Mouse (Mus musculus) kidney, adult 2 months (tissue): ENCODE measurements at regions not wholly inside any gene's neighbourhood (a gene's known extent, or its start where the extent isn't known, plus 50 kb on each side); places are given as distances from the start of the nearest gene placed in this dataset.

Source experiments
- DNase-seq: peaks from one replicate; pipeline ENCODE4 v3.0.0; 2021
- H3K27ac ChIP-seq: fragments of 200-500 bp; 2 replicates; pipeline ENCODE4 v1.5.1; 2012; ENCODE audit warnings: low read depth, low read length, control low read depth, inconsistent platforms; ENCODE audit not compliant: insufficient read depth
- H3K27me3 ChIP-seq: fragments of 200-500 bp; replicated peaks from 2 replicates; pipeline ENCODE4 v1.6.1; 2012; ENCODE audit warnings: mild to moderate bottlenecking, moderate library complexity, low read length, inconsistent platforms; ENCODE audit not compliant: control insufficient read depth, insufficient read depth
- H3K36me3 ChIP-seq: fragments of 200-500 bp; 2 replicates; pipeline ENCODE4 v1.6.1; 2012; ENCODE audit warnings: mild to moderate bottlenecking, moderate library complexity, low read length, inconsistent platforms; ENCODE audit not compliant: control insufficient read depth, insufficient read depth
- H3K4me1 ChIP-seq: fragments of 200-500 bp; 2 replicates; pipeline ENCODE4 v1.6.1; 2011; ENCODE audit warnings: low read length; ENCODE audit not compliant: control insufficient read depth, insufficient read depth
- H3K4me3 ChIP-seq: fragments of 200-500 bp; 2 replicates; pipeline ENCODE4 v1.5.1; 2011; ENCODE audit warnings: mild to moderate bottlenecking, low read depth, low read length, control low read depth; ENCODE audit not compliant: insufficient read depth
- CTCF ChIP-seq: fragments of 200-500 bp; conservative IDR thresholded peaks from 2 replicates; pipeline ENCODE4 v1.5.1; 2011; ENCODE audit warnings: low read depth, mild to moderate bottlenecking, control low read depth, low read length, moderate library complexity, mixed read lengths; ENCODE audit not compliant: insufficient read depth, insufficient read length
- POLR2A ChIP-seq: fragments of 200-500 bp; IDR thresholded peaks from one replicate; pipeline ENCODE4 v1.6.1; 2011; ENCODE audit warnings: low read depth, low read length, control low read depth
- WGBS: fragments of 180-500 bp; shearing (Covaris S2); methylation state at CpG from one replicate; pipeline ENCODE4 v1.1.7; 2018; 5-methylcytosine and 5-hydroxymethylcytosine counted together

- H3K27ac ChIP-seq = no peak overlapping the region
- DNase-seq = peak; percentile 8
- no peaks in the 10 kb centered on the region for H3K36me3 ChIP-seq
- 64% methylated on average over 1 of the region's 1 CpGs for WGBS
- H3K27me3 ChIP-seq = no peaks in the 10 kb centered on the region
- no peak for TF ChIP-seq POLR2A
- TF ChIP-seq CTCF = no peak
- no peaks in the 10 kb centered on the region for H3K4me1 ChIP-seq
- H3K4me3 ChIP-seq = no peak overlapping the region
Measured at GRCm38 (mm10) chrX:23556271-23556670, 136.6 kb upstream of the Wdr44 start.

- no peak overlapping the region for H3K4me3 ChIP-seq
- peak; percentile 24 for DNase-seq
- WGBS = 8% methylated on average over 3 of the region's 3 CpGs
Measured at GRCm38 (mm10) chrX:23565581-23565980, 127.3 kb upstream of the Wdr44 start.

More at GRCm38 (mm10) chrX:23565581-23565980, 127.3 kb upstream of the Wdr44 start:
- H3K4me1 ChIP-seq = no peaks in the 10 kb centered on the region
- H3K27ac ChIP-seq = no peak overlapping the region
- no peaks in the 10 kb centered on the region for H3K36me3 ChIP-seq
- H3K27me3 ChIP-seq = no peaks in the 10 kb centered on the region
- TF ChIP-seq POLR2A = no peak
- peak; percentile 29; the same call in 1 of the 2 replicates for TF ChIP-seq CTCF
